Mouse (Mus musculus): ENCODE measurements at regions not wholly inside any gene's neighbourhood (a gene's known extent, or its start where the extent isn't known, plus 50 kb on each side); places are given as distances from the start of the nearest gene placed in this dataset.

- H3K4me1 ChIP-seq (ENCODE audit: insufficient read depth, low read length) = no peaks in the 10 kb centered on the region
- DNase-seq (ENCODE audit: low spot score) (no peak), ATAC-seq (ENCODE audit: low FRiP score) (no peak)
- no peak overlapping the region for H3K9ac ChIP-seq (replicated peaks; ENCODE audit: low read length, poor library complexity, severe bottlenecking)
- H3K36me3 ChIP-seq (ENCODE audit: insufficient read depth, low read length) = no peaks in the 10 kb centered on the region
- 73% methylated on average over 3 of the region's 3 CpGs for WGBS
- no peak for TF ChIP-seq CTCF (IDR thresholded peaks at IDR 0.05)
- no peak overlapping the region for H3K4me2 ChIP-seq (ENCODE audit: low read depth, low read length, poor library complexity, severe bottlenecking)
- no peak overlapping the region for H3K4me3 ChIP-seq (ENCODE audit: low read depth, low read length)
- no peaks in the 10 kb centered on the region for H3K27me3 ChIP-seq (ENCODE audit: insufficient read depth, low read length)
- H3K9me3 ChIP-seq (ENCODE audit: low read length) = no peaks in the 10 kb centered on the region
- no peak overlapping the region for H3K27ac ChIP-seq (ENCODE audit: low read depth, low read length)
Observed at GRCm38 (mm10) chr12:30647511-30647910, 63.3 kb downstream of the Tmem18 start.

DNA sequence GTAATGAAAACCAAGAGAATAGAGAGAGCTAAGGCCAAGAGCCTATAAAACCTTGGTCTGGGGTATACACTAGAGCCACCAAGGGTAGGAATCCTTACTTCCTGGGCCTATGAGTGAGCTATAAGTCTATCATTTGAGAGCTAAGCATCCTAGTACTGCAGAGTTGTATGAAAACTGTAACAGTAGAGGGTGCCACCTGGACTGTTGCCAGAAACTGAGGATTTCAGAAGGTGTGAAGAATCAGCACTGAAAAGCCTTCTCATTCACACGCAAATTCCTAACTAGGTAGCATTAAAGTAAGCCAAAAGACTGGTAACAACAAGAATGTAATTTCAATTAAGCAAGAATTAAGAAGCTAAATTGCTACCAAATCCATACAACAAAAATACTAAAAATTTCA lies 67.3 kb downstream of the Tmem18 start:
- Histone ChIP-seq H3K27ac (ENCODE audit: low read depth, low read length) (no peak overlapping the region), H3K27me3 (ENCODE audit: insufficient read depth, low read length) (no peaks in the 10 kb centered on the region), H3K9ac (replicated peaks; ENCODE audit: low read length, poor library complexity, severe bottlenecking) (no peak overlapping the region), H3K36me3 (ENCODE audit: insufficient read depth, low read length) (no peaks in the 10 kb centered on the region), H3K4me1 (ENCODE audit: insufficient read depth, low read length) (no peaks in the 10 kb centered on the region), H3K9me3 (ENCODE audit: low read length) (no peaks in the 10 kb centered on the region), H3K4me2 (ENCODE audit: low read depth, low read length, poor library complexity, severe bottlenecking) (no peak overlapping the region), H3K4me3 (ENCODE audit: low read depth, low read length) (no peak overlapping the region)
- 61% methylated on average over 1 of the region's 1 CpGs for WGBS
- ATAC-seq (ENCODE audit: low FRiP score) = no peak
- no peak for TF ChIP-seq CTCF (IDR thresholded peaks at IDR 0.05)
- peak; percentile 44 for DNase-seq (ENCODE audit: low spot score)

DNA sequence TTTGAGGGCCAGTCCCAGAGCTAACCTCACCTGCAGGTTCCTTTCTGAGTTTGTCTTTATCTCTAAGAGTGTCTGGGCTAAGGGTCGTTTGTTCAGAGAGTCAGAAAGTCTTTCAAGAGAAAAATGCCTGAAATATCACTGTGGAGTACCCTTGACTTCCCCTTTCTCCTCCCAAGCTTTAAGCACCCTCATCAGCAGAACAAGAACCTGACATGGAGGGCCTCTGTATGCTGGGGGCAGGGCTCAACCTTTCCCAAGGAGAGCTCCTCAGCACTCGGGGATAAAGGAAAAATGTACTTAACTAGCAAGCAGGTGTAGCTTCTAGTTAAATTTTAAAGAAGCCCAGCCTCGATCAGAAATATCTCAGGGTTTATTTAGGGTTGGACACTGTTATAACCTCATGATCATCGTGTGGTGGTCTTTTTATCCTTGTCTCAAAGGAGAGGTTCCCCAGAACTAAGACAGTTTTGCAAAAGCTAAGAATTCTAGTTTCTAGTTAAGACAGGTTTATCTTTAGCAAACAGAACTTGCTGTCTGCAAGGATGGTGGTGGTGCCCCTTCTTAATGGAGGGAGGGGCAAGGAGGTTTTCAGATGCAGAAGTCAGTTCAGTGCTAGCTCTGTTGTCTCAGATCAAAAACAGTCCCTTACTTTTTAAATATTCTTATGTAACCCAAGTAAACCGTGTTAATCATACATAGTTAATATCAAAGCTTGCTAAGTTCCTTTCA lies 70.3 kb downstream of the Tmem18 start:
- H3K4me1 ChIP-seq (ENCODE audit: insufficient read depth, low read length) = no peaks in the 10 kb centered on the region
- no peak for ATAC-seq (ENCODE audit: low FRiP score)
- 67% methylated on average over 5 of the region's 5 CpGs for WGBS
- no peak for TF ChIP-seq CTCF (IDR thresholded peaks at IDR 0.05)
- H3K4me3 ChIP-seq (ENCODE audit: low read depth, low read length) = no peak overlapping the region
- no peaks in the 10 kb centered on the region for H3K27me3 ChIP-seq (ENCODE audit: insufficient read depth, low read length)
- no peak overlapping the region for H3K4me2 ChIP-seq (ENCODE audit: low read depth, low read length, poor library complexity, severe bottlenecking)
- H3K9ac ChIP-seq (replicated peaks; ENCODE audit: low read length, poor library complexity, severe bottlenecking) = no peak overlapping the region
- H3K9me3 ChIP-seq (ENCODE audit: low read length) = no peaks in the 10 kb centered on the region
- H3K36me3 ChIP-seq (ENCODE audit: insufficient read depth, low read length) = no peaks in the 10 kb centered on the region
- no peak for DNase-seq (ENCODE audit: low spot score)
- H3K27ac ChIP-seq (ENCODE audit: low read depth, low read length) = no peak overlapping the region

DNA sequence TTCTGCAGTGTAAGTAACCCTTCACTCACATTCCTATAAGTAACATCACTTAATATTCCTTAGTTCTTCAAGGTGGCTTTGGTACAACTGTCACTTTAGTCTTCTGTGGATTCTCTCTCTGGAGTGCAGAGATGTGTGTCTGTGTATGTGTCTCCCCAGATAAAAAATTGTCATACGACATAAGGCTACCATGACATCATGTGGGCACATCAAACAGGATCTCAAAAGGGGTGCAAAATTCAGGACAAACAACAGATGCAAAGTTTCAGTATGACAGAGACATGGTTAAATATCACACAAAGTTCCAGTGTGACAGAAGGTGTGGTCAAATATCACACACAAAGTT lies 70.8 kb downstream of the Tmem18 start:
- H3K27me3 ChIP-seq (ENCODE audit: insufficient read depth, low read length) = no peaks in the 10 kb centered on the region
- DNase-seq (ENCODE audit: low spot score) (no peak), ATAC-seq (ENCODE audit: low FRiP score) (no peak)
- H3K27ac ChIP-seq (ENCODE audit: low read depth, low read length) = no peak overlapping the region
- no peaks in the 10 kb centered on the region for H3K36me3 ChIP-seq (ENCODE audit: insufficient read depth, low read length)
- H3K9ac ChIP-seq (replicated peaks; ENCODE audit: low read length, poor library complexity, severe bottlenecking) = no peak overlapping the region
- H3K9me3 ChIP-seq (ENCODE audit: low read length) = no peaks in the 10 kb centered on the region
- no peak overlapping the region for H3K4me2 ChIP-seq (ENCODE audit: low read depth, low read length, poor library complexity, severe bottlenecking)
- WGBS = 91% methylated on average over 1 of the region's 1 CpGs
- no peak for TF ChIP-seq CTCF (IDR thresholded peaks at IDR 0.05)
- no peak overlapping the region for H3K4me3 ChIP-seq (ENCODE audit: low read depth, low read length)
- no peaks in the 10 kb centered on the region for H3K4me1 ChIP-seq (ENCODE audit: insufficient read depth, low read length)

DNA sequence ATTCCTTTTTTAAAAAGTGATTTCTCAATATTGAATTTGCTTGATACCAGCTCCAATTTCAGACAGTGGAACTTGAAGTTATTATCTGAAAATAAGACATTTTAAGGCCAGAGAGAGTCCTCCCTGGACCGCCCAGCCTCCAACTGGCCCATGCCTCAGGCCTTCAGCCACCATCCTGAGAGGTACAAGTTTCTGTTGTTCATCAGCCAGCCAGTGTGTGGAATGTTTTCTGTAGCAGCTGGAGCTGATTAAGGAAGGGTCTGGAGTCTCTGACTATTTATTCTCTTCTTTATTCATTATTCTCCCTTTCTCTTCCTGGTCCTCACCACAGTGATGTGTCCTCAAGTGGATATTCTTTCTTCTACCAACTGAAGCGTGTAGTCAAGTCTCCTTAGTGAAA lies 94.6 kb downstream of the Tmem18 start:
- TF ChIP-seq CTCF (IDR thresholded peaks at IDR 0.05) = no peak
- no peak overlapping the region for H3K4me3 ChIP-seq (ENCODE audit: low read depth, low read length)
- no peaks in the 10 kb centered on the region for H3K36me3 ChIP-seq (ENCODE audit: insufficient read depth, low read length)
- H3K9ac ChIP-seq (replicated peaks; ENCODE audit: low read length, poor library complexity, severe bottlenecking) = no peak overlapping the region
- ATAC-seq (ENCODE audit: low FRiP score) (no peak), DNase-seq (ENCODE audit: low spot score) (no peak)
- WGBS = 82% methylated on average over 2 of the region's 2 CpGs
- no peaks in the 10 kb centered on the region for H3K9me3 ChIP-seq (ENCODE audit: low read length)
- H3K4me1 ChIP-seq (ENCODE audit: insufficient read depth, low read length) = no peaks in the 10 kb centered on the region
- no peak overlapping the region for H3K27ac ChIP-seq (ENCODE audit: low read depth, low read length)
- H3K27me3 ChIP-seq (ENCODE audit: insufficient read depth, low read length) = no peaks in the 10 kb centered on the region
- no peak overlapping the region for H3K4me2 ChIP-seq (ENCODE audit: low read depth, low read length, poor library complexity, severe bottlenecking)

- ATAC-seq (ENCODE audit: low FRiP score) (no peak), DNase-seq (ENCODE audit: low spot score) (no peak)
- Histone ChIP-seq H3K27ac (ENCODE audit: low read depth, low read length) (no peak overlapping the region), H3K4me3 (ENCODE audit: low read depth, low read length) (no peak overlapping the region), H3K4me1 (ENCODE audit: insufficient read depth, low read length) (no peaks in the 10 kb centered on the region), H3K36me3 (ENCODE audit: insufficient read depth, low read length) (no peaks in the 10 kb centered on the region), H3K27me3 (ENCODE audit: insufficient read depth, low read length) (no peaks in the 10 kb centered on the region), H3K9me3 (ENCODE audit: low read length) (no peaks in the 10 kb centered on the region), H3K4me2 (ENCODE audit: low read depth, low read length, poor library complexity, severe bottlenecking) (no peak overlapping the region), H3K9ac (replicated peaks; ENCODE audit: low read length, poor library complexity, severe bottlenecking) (no peak overlapping the region)
- WGBS = 81% methylated on average over 4 of the region's 4 CpGs
- peak; percentile 19; the same call in 1 of the 2 replicates for TF ChIP-seq CTCF (IDR thresholded peaks at IDR 0.05)
Observed at GRCm38 (mm10) chr12:30690038-30690437, 105.8 kb downstream of the Tmem18 start.

Data from midbrain, postnatal 0 days (tissue).